Mouse (Mus musculus) monocyte, adult 5-6 weeks (primary cell): ENCODE measurements around the gene Cmas. TPM values are rescaled to one million over a fixed set of nuclear protein-coding genes. Genes with fewer than 3 reads are reported as not detected.
A peak's percentile ranks its signal among the peaks of the same experiment; 100 is the strongest.

Experiments used
- ATAC-seq: fragments of 153-309, 156-312 bp; replicated peaks from 2 replicates; pipeline ENCODE4 v1.8.0; 2017; ENCODE audit warnings: mild to moderate bottlenecking; ENCODE audit not compliant: low TSS enrichment, insufficient number of reproducible peaks, severe bottlenecking, poor library complexity, low FRiP score
- total RNA-seq: library from RNA; stranded (forward); fragments of 200-1000, 200-491, 200-594 nt; gene quantifications from 3 replicates; pipeline ENCODE4 v1.2.3, GENCODE M21; 2017

Cmas gene
- total RNA-seq, 1 experiment from 2014 or later = 119 TPM

- peak; percentile 24; the same call in 1 of the 2 replicates for ATAC-seq
Measured at GRCm38 (mm10) chr6:142747165-142747564, 9.3 kb upstream of the Cmas start.

- no peak for ATAC-seq
Measured at GRCm38 (mm10) chr6:142748057-142748708, 8.3 kb upstream of the Cmas start.

- ATAC-seq = no peak
Measured at GRCm38 (mm10) chr6:142751365-142751764, 5.1 kb upstream of the Cmas start.

- peak; percentile 73 for ATAC-seq
Measured at GRCm38 (mm10) chr6:142752331-142753246, 3.9 kb upstream of the Cmas start.

GRCm38 (mm10) chr6:142757334-142757965, 964 bp downstream of the Cmas start:
- ATAC-seq = no peak

GRCm38 (mm10) chr6:142757976-142758375, 1.5 kb downstream of the Cmas start:
- no peak for ATAC-seq

GRCm38 (mm10) chr6:142758562-142758961, 2.1 kb downstream of the Cmas start:
- no peak for ATAC-seq

GRCm38 (mm10) chr6:142759633-142760032, 3.1 kb downstream of the Cmas start:
- ATAC-seq = no peak

- ATAC-seq = no peak
Measured at GRCm38 (mm10) chr6:142764933-142765332, 8.4 kb downstream of the Cmas start.

- no peak for ATAC-seq
Measured at GRCm38 (mm10) chr6:142767305-142767704, 10.8 kb downstream of the Cmas start.

- ATAC-seq = no peak
Measured at GRCm38 (mm10) chr6:142769896-142770295, 13.4 kb downstream of the Cmas start.

- ATAC-seq = no peak
Measured at GRCm38 (mm10) chr6:142771643-142772042, 15.2 kb downstream of the Cmas start.

- no peak for ATAC-seq
Measured at GRCm38 (mm10) chr6:142773566-142773965, 17.1 kb downstream of the Cmas start.

- ATAC-seq = no peak
Measured at GRCm38 (mm10) chr6:142776935-142777334, 20.4 kb downstream of the Cmas start.

GRCm38 (mm10) chr6:142779045-142779811, 22.7 kb downstream of the Cmas start:
- ATAC-seq = no peak

GRCm38 (mm10) chr6:142779812-142780573, 23.5 kb downstream of the Cmas start:
- no peak for ATAC-seq

- ATAC-seq = no peak
Measured at GRCm38 (mm10) chr6:142780574-142781033, 24.1 kb downstream of the Cmas start.

GRCm38 (mm10) chr6:142781286-142781685, 24.8 kb downstream of the Cmas start:
- ATAC-seq = no peak
